34 mouse cellular contexts compared by ENCODE assay signal in the genomic region with DNA sequence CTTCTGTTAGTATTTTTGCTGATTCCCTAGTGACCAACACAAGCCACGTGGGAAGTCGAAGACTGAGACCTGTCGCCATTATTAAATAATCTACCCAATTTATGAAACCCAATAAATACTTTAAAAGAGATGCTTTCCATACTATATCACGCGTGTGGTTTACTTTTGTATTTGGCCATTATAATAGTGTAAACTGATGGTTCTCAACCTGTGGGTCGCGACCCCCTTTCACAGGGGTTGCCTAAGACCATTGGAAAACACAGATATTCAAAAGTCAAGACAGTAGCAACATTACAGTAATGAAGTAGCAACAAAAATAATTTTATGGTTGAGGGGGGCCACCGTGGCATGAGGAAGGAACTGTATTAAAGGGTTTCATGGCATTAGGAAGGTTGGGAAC. TPM values are rescaled to one million over a fixed set of nuclear protein-coding genes. Genes with fewer than 3 reads are reported as not detected.
"Had no signal": no experiment of that assay in that cellular context is flagged by ENCODE, and none has a peak within 500 bp of the region (broad histone marks: within the 10 kb centered on the region; RNA-seq: fewer than 3 reads in every experiment).

No protein-coding gene starts in this region.

- H3K4me2 ChIP-seq: heart, embryonic 11.5 days; heart, embryonic 13.5 days; heart, embryonic 15.5 days; hindbrain, embryonic 12.5 days; hindbrain, embryonic 14.5 days; intestine, embryonic 15.5 days; limb, embryonic 12.5 days; liver, embryonic 11.5 days; liver, embryonic 13.5 days; liver, embryonic 15.5 days had no signal

- H3K4me1 ChIP-seq: heart, embryonic 13.5 days; heart, embryonic 15.5 days; hindbrain, embryonic 10.5 days; hindbrain, embryonic 12.5 days; intestine, embryonic 15.5 days; limb, embryonic 10.5 days; limb, embryonic 12.5 days had no signal

- DNase-seq: gastrocnemius, adult 2 months; gastrocnemius, postnatal 10 days; gastrocnemius, postnatal 25 days; heart, adult 2 months; heart, postnatal 4 days; kidney, adult 18-20 months; kidney, adult 8-10 months; kidney, postnatal 10 days; kidney, postnatal 25 days; kidney, postnatal 4 days; liver, embryonic 13.5 days; liver, postnatal 0 days had no signal

- H3K27me3 ChIP-seq: heart, embryonic 13.5 days; heart, embryonic 15.5 days; hindbrain, embryonic 12.5 days; intestine, embryonic 15.5 days; limb, embryonic 12.5 days; liver, embryonic 13.5 days; liver, embryonic 15.5 days had no signal

- H3K9ac ChIP-seq: heart, embryonic 13.5 days; heart, embryonic 15.5 days; hindbrain, embryonic 12.5 days; hindbrain, embryonic 14.5 days; intestine, embryonic 15.5 days; limb, embryonic 12.5 days; liver, embryonic 13.5 days; liver, embryonic 15.5 days; liver, postnatal 0 days had no signal

- H3K36me3 ChIP-seq: heart, embryonic 13.5 days; heart, embryonic 15.5 days; hindbrain, embryonic 10.5 days; hindbrain, embryonic 12.5 days; intestine, embryonic 15.5 days; limb, embryonic 10.5 days; limb, embryonic 12.5 days; liver, embryonic 13.5 days; liver, embryonic 15.5 days had no signal

- H3K27ac ChIP-seq: gastrocnemius, adult 2 months; heart, adult 2 months; heart, embryonic 13.5 days; heart, embryonic 15.5 days; hindbrain, embryonic 10.5 days; hindbrain, embryonic 12.5 days; hindbrain, embryonic 14.5 days; intestine, embryonic 15.5 days; layer of hippocampus, adult 2 months; left cerebral cortex, adult 2 months; limb, embryonic 10.5 days; limb, embryonic 12.5 days; liver, embryonic 13.5 days had no signal

- H3K9me3 ChIP-seq: heart, embryonic 13.5 days; heart, embryonic 15.5 days; hindbrain, embryonic 10.5 days; hindbrain, embryonic 12.5 days; intestine, embryonic 15.5 days; limb, embryonic 10.5 days; limb, embryonic 12.5 days; liver, embryonic 13.5 days; liver, embryonic 15.5 days had no signal

- H3K4me3 ChIP-seq: gastrocnemius, adult 2 months; heart, adult 2 months; heart, embryonic 13.5 days; heart, embryonic 15.5 days; hindbrain, embryonic 10.5 days; hindbrain, embryonic 12.5 days; intestine, embryonic 15.5 days; layer of hippocampus, adult 2 months; left cerebral cortex, adult 2 months; limb, embryonic 10.5 days; limb, embryonic 12.5 days; liver, embryonic 13.5 days; liver, embryonic 15.5 days had no signal

RNA-seq across cellular contexts. Expression of gene Amdhd1, which starts 20.7 kb away (rescaled TPM):
- total RNA-seq: gastrocnemius, adult 2 months; gastrocnemius, postnatal 25 days; granulocyte monocyte progenitor cell, adult 5-6 weeks; heart, adult 2 months; heart, postnatal 25 days had no signal
- polyA plus RNA-seq: intestine, postnatal 0 days had no signal

RNA-seq across cellular contexts. Expression of gene Ccdc38, which starts 21.3 kb away (rescaled TPM):
- total RNA-seq: gastrocnemius, adult 2 months; gastrocnemius, postnatal 25 days; gastrocnemius, postnatal 4 days; heart, adult 2 months; heart, postnatal 25 days; heart, postnatal 4 days; layer of hippocampus, adult 2 months; layer of hippocampus, postnatal 10 days; layer of hippocampus, postnatal 25 days; left cerebral cortex, adult 2 months; left cerebral cortex, postnatal 36 days had no signal
- polyA plus RNA-seq: heart, adult 2 months had no signal

RNA-seq across cellular contexts. Expression of gene Hal, which starts 30.6 kb away (rescaled TPM):
- total RNA-seq: layer of hippocampus, postnatal 25 days had no signal
- polyA plus RNA-seq: heart, embryonic 11.5 days; heart, postnatal 0 days; hindbrain, embryonic 14.5 days; kidney, embryonic 14.5 days; limb, embryonic 12.5 days had no signal
